Mouse (Mus musculus) CH12.LX (cell line): ENCODE results near the gene Cxcr6. TPM values are rescaled to one million over a fixed set of nuclear protein-coding genes. Genes with fewer than 3 reads are reported as not detected.

Source experiments
- DNase-seq: peaks from one replicate; pipeline ENCODE4 v3.0.0-alpha.2; 2013; ENCODE audit errors: extremely low read depth
- H3K27ac ChIP-seq: 2 replicates; pipeline ENCODE4 v1.5.1; 2012; ENCODE audit warnings: low read depth, mild to moderate bottlenecking, control low read depth, moderate library complexity; ENCODE audit not compliant: insufficient read depth
- H3K27me3 ChIP-seq: replicated peaks from 2 replicates; pipeline ENCODE3; 2012; ENCODE audit warnings: inconsistent platforms
- H3K36me3 ChIP-seq, 2 experiments: replicated peaks in 1 of 2; 2 replicates each; pipeline versions ENCODE3 to v1.6.1; 2012; ENCODE audit warnings: inconsistent platforms in 1 of 2, low read length in 1 of 2, mild to moderate bottlenecking in 1 of 2, mixed read lengths in 1 of 2, moderate library complexity in 1 of 2; ENCODE audit not compliant: control insufficient read depth in 1 of 2, insufficient read depth in 1 of 2
- H3K4me1 ChIP-seq, 2 experiments: 2 replicates each; pipeline ENCODE4 v1.6.1; 2012; ENCODE audit warnings: inconsistent platforms in 1 of 2, moderate library complexity in 1 of 2; ENCODE audit not compliant: insufficient read depth in 2 of 2, control insufficient read depth in 1 of 2
- H3K4me2 ChIP-seq: 2 replicates; pipeline ENCODE4 v1.6.1; 2012; ENCODE audit warnings: low read depth, mild to moderate bottlenecking, control low read depth; ENCODE audit not compliant: poor library complexity, insufficient read depth, severe bottlenecking
- H3K4me3 ChIP-seq, 3 experiments: fragments of 150-350 bp in 1 of 3; sonication (generic) in 1 of 3; replicated peaks in 1 of 3; 2 replicates each; pipeline versions ENCODE3 to v1.5.1; 2011 to 2012; ENCODE audit warnings: low read depth in 2 of 3, low read length in 2 of 3, mild to moderate bottlenecking in 2 of 3, moderate library complexity in 2 of 3, control low read depth in 1 of 3, improper control_type of control experiment in 1 of 3, inconsistent platforms in 1 of 3, mixed read lengths in 1 of 3; ENCODE audit not compliant: poor library complexity in 1 of 3
- H3K79me2 ChIP-seq: replicated peaks from 2 replicates; pipeline ENCODE4 v1.6.1; 2012; ENCODE audit warnings: mild to moderate bottlenecking, moderate library complexity; ENCODE audit not compliant: control insufficient read depth, poor library complexity, insufficient read depth, severe bottlenecking; ENCODE audit errors: extremely low read depth
- H3K9ac ChIP-seq: 2 replicates; pipeline ENCODE4 v1.6.1; 2012; ENCODE audit warnings: low read depth, mild to moderate bottlenecking, control low read depth, moderate library complexity; ENCODE audit not compliant: insufficient read depth
- H3K9me3 ChIP-seq: replicated peaks from 2 replicates; pipeline ENCODE3; 2012; ENCODE audit warnings: low read length, inconsistent platforms, mixed read lengths
- CHD1 ChIP-seq: IDR thresholded peaks from 2 replicates; pipeline ENCODE4 v1.6.1; 2012; ENCODE audit warnings: low read depth, low read length, improper control_type of control experiment, inconsistent platforms
- E2F4 ChIP-seq: IDR thresholded peaks from 2 replicates; pipeline ENCODE4 v1.6.1; 2011; ENCODE audit warnings: low read depth, low read length, improper control_type of control experiment; ENCODE audit not compliant: insufficient replicate concordance
- ELF1 ChIP-seq: IDR thresholded peaks from 2 replicates; pipeline ENCODE4 v1.6.1; 2014; ENCODE audit warnings: low read depth, mild to moderate bottlenecking, inconsistent platforms, low read length, improper control_type of control experiment
- ETS1 ChIP-seq: conservative IDR thresholded peaks from 2 replicates; pipeline ENCODE4 v1.6.1; 2012; ENCODE audit warnings: low read depth, mild to moderate bottlenecking, inconsistent platforms, low read length, improper control_type of control experiment, moderate library complexity
- JUND ChIP-seq: conservative IDR thresholded peaks from 2 replicates; pipeline ENCODE4 v1.6.1; 2011; ENCODE audit warnings: low read depth, low read length, improper control_type of control experiment
- KAT2A ChIP-seq: IDR thresholded peaks from 2 replicates; pipeline ENCODE4 v1.6.1; 2012; ENCODE audit warnings: low read length, improper control_type of control experiment, inconsistent platforms; ENCODE audit not compliant: insufficient replicate concordance
- MAFK ChIP-seq: IDR thresholded peaks from 2 replicates; pipeline ENCODE4 v1.6.1; 2011; ENCODE audit warnings: low read length, improper control_type of control experiment; ENCODE audit not compliant: insufficient replicate concordance
- MAX ChIP-seq: IDR thresholded peaks from 2 replicates; pipeline ENCODE4 v1.6.1; 2011; ENCODE audit warnings: low read length, improper control_type of control experiment
- MYC ChIP-seq: IDR thresholded peaks from 2 replicates; pipeline ENCODE4 v1.6.1; 2011; ENCODE audit warnings: low read depth, mild to moderate bottlenecking, improper control_type of control experiment, low read length
- POLR2A ChIP-seq: IDR thresholded peaks from 2 replicates; pipeline ENCODE4 v1.6.1; 2011; ENCODE audit warnings: low read depth, mild to moderate bottlenecking, improper control_type of control experiment, low read length
- SIN3A ChIP-seq: IDR thresholded peaks from 2 replicates; pipeline ENCODE4 v1.6.1; 2012; ENCODE audit warnings: low read length, improper control_type of control experiment, inconsistent platforms
- SMC3 ChIP-seq: IDR thresholded peaks from 2 replicates; pipeline ENCODE4 v1.6.1; 2011; ENCODE audit warnings: low read depth, low read length, improper control_type of control experiment
- TCF12 ChIP-seq: IDR thresholded peaks from 2 replicates; pipeline ENCODE4 v1.6.1; 2014; ENCODE audit warnings: low read depth, mild to moderate bottlenecking, inconsistent platforms, low read length, improper control_type of control experiment
- USF1 ChIP-seq: IDR thresholded peaks from 2 replicates; pipeline ENCODE4 v1.6.1; 2014; ENCODE audit warnings: low read depth, mild to moderate bottlenecking, inconsistent platforms, low read length, improper control_type of control experiment
- USF2 ChIP-seq: conservative IDR thresholded peaks from 2 replicates; pipeline ENCODE4 v1.6.1; 2011; ENCODE audit warnings: low read depth, low read length, improper control_type of control experiment
- ZC3H11A ChIP-seq: IDR thresholded peaks from 2 replicates; pipeline ENCODE4 v1.6.1; 2012; ENCODE audit warnings: low read depth, mild to moderate bottlenecking, inconsistent platforms, low read length, improper control_type of control experiment
- ZKSCAN1 ChIP-seq: IDR thresholded peaks from 2 replicates; pipeline ENCODE4 v1.6.1; 2012; ENCODE audit warnings: low read depth, inconsistent platforms, low read length, improper control_type of control experiment, borderline replicate concordance
- dilution Hi-C: fragments of 300-500 bp; cut with MboI; formaldehyde crosslinking; loops from 2 replicates; pipeline ENCODE4 v1.14.3; 2020; ENCODE audit warnings: low sequenced_read_pairs; ENCODE audit not compliant: extremely low pct_unique_long_range_greater_than_20kb, extremely low pct_ligation_motif_present
- in situ Hi-C: fragments of 300-500 bp; cut with MboI; formaldehyde crosslinking; loops from 3 replicates; pipeline ENCODE4 v1.14.3; 2019; ENCODE audit warnings: low sequenced_read_pairs, low pct_ligation_motif_present, low pct_unique_long_range_greater_than_20kb, mixed read lengths
- polyA plus RNA-seq: library from polyadenylated mRNA; unstranded; fragments of >175 nt; gene quantifications from 2 replicates; pipeline ENCODE4 v1.2.1, GENCODE M21; 2012; ENCODE audit warnings: low read depth; ENCODE audit not compliant: insufficient read length
- total RNA-seq, 2 experiments: library from RNA; depleted of rRNA; stranded (reverse); fragments of 300-350 nt in 1 of 2; fragments of >200 nt in 1 of 2; gene quantifications; 2 replicates each; pipeline ENCODE4 v1.2.3; 2012 to 2014

The Cxcr6 gene
- total and polyA plus RNA-seq, 3 experiments = 0.08 to 1.4 (median 1.0) TPM

DNA sequence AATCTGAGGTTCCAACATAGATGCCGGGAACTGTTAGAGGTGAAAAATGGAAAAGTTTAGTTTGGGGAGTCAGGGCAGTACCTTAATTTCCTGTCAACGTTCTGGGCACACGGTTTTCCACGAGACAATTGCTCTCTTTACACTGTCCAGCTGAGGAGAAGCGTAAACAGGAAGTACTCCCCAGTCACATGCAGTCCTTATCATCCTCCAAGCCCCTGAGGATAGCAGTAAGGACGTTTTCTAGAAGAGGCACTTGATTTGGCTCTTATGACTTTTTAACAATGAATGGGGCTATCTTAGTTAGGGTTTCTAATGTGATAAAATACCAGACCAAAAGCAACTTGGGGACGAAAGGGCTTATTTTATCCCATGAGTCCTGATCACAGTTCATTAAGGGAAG, 2.3 kb downstream of the Cxcr6 start:
- TF ChIP-seq KAT2A (no peak), ZC3H11A (no peak), ZKSCAN1 (no peak), CHD1 (no peak), ELF1 (no peak), USF2 (no peak), E2F4 (no peak)
- TF ChIP-seq, all 38 proteins: peak for 0
- no peak overlapping the region for H3K4me3 ChIP-seq
- H3K9ac ChIP-seq = no peak overlapping the region
- H3K27me3 ChIP-seq = no peaks in the 10 kb centered on the region
- in situ Hi-C loops (no loop called here), dilution Hi-C loops (no loop called here)
- no peak overlapping the region for H3K4me2 ChIP-seq
- H3K36me3 ChIP-seq = peaks cover 61 to 89% of the 10 kb centered on the region in 2 experiments
- no peak for DNase-seq
- H3K9me3 ChIP-seq = no peaks in the 10 kb centered on the region
- H3K27ac ChIP-seq = no peak overlapping the region
- H3K79me2 ChIP-seq = no peaks in the 10 kb centered on the region
- H3K4me1 ChIP-seq = peaks cover 0 to 9% of the 10 kb centered on the region in 2 experiments; a peak in 1 of 4 replicates

DNA sequence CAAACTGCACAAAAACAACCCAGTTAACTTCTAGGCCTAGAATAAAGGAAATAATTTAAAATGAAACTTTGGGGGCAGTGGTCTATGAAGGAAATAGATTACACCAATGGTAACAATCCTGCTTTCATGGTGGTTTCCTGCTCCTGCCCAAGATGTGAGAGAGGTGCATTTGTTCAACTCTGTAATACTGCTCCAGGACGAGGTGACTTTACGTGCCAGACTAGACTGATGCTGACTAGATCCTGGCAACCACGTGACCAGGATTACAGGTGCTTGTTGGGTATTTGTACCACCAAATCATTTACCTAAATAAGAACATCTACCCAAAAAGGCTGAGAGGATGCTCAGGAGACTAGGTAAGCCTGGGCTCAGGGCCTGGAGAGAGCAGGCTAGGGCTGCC, 5.6 kb downstream of the Cxcr6 start:
- no peak overlapping the region for H3K27ac ChIP-seq
- no peak for DNase-seq
- no peaks in the 10 kb centered on the region for H3K79me2 ChIP-seq
- in situ Hi-C loops (no loop called here), dilution Hi-C loops (no loop called here)
- no peak overlapping the region for H3K9ac ChIP-seq
- no peaks in the 10 kb centered on the region for H3K9me3 ChIP-seq
- peaks cover 0 to 17% of the 10 kb centered on the region in 2 experiments; a peak in 2 of 4 replicates for H3K4me1 ChIP-seq
- H3K4me2 ChIP-seq = no peak overlapping the region
- H3K27me3 ChIP-seq = no peaks in the 10 kb centered on the region
- no peak for TF ChIP-seq SIN3A
- no peak for TF ChIP-seq ZKSCAN1
- TF ChIP-seq E2F4 = no peak
- TF ChIP-seq SMC3 = no peak
- no peak for TF ChIP-seq ETS1
- TF ChIP-seq TCF12 = no peak
- no peak for TF ChIP-seq USF1
- TF ChIP-seq MYC = no peak
- TF ChIP-seq JUND = no peak
- no peak for TF ChIP-seq MAX
- no peak for TF ChIP-seq POLR2A
- TF ChIP-seq CHD1 = no peak
- no peak for TF ChIP-seq MAFK
- H3K36me3 ChIP-seq = peaks cover 65 to 93% of the 10 kb centered on the region in 2 experiments
- no peak overlapping the region for H3K4me3 ChIP-seq
